Mouse (Mus musculus) hindbrain, embryonic 16.5 days (tissue): ENCODE measurements around the gene Mep1a. TPM values are rescaled to one million over a fixed set of nuclear protein-coding genes. Genes with fewer than 3 reads are reported as not detected.
"Not testable (repeated sequence)": the region's sequence is repeated elsewhere in the genome, so short reads cannot be mapped to it uniquely, and the experiment has no call there.

Source experiments
- ATAC-seq: fragments of 200-750 bp; cut with Nextera tagmentation; 2 replicates; pipeline ENCODE4 v1.8.0; 2017; ENCODE audit warnings: moderate TSS enrichment, moderate library complexity
- H3K27ac ChIP-seq: fragments of 300-500 bp; sonication (generic); 2 replicates; pipeline ENCODE4 v1.5.1; 2014; ENCODE audit warnings: low read depth, mild to moderate bottlenecking, control low read depth, low read length, moderate library complexity
- H3K27me3 ChIP-seq: fragments of 300-500 bp; sonication (generic); replicated peaks from 2 replicates; pipeline ENCODE4 v1.6.1; 2014; ENCODE audit warnings: low read length; ENCODE audit not compliant: control insufficient read depth, insufficient read depth
- H3K36me3 ChIP-seq: fragments of 300-500 bp; sonication (generic); 2 replicates; pipeline ENCODE4 v1.6.1; 2014; ENCODE audit warnings: mild to moderate bottlenecking, low read length, moderate library complexity, mixed read lengths; ENCODE audit not compliant: control insufficient read depth, insufficient read depth
- H3K4me1 ChIP-seq: fragments of 300-500 bp; sonication (generic); 2 replicates; pipeline ENCODE4 v1.6.1; 2014; ENCODE audit warnings: low read depth, low read length; ENCODE audit not compliant: control insufficient read depth, insufficient read depth
- H3K4me2 ChIP-seq: fragments of 300-500 bp; sonication (generic); 2 replicates; pipeline ENCODE4 v1.6.1; 2014; ENCODE audit warnings: mild to moderate bottlenecking, low read length, control low read depth, moderate library complexity
- H3K4me3 ChIP-seq: fragments of 300-500 bp; sonication (generic); 2 replicates; pipeline ENCODE4 v1.5.1; 2014; ENCODE audit warnings: mild to moderate bottlenecking, low read length, control low read depth, moderate library complexity
- H3K9ac ChIP-seq: fragments of 300-500 bp; sonication (generic); 2 replicates; pipeline ENCODE4 v1.6.1; 2014; ENCODE audit warnings: low read depth, mild to moderate bottlenecking, control low read depth, low read length, moderate library complexity
- H3K9me3 ChIP-seq: fragments of 300-500 bp; sonication (generic); 2 replicates; pipeline ENCODE4 v1.6.1; 2014; ENCODE audit warnings: mild to moderate bottlenecking, low read length, moderate library complexity; ENCODE audit not compliant: control insufficient read depth
- WGBS: fragments of 180-500 bp; shearing (Covaris S2); extraction: QIAGEN DNeasy Blood & Tissue Kit; methylation state at CpG from one replicate; pipeline ENCODE4 v1.1.7; 2014; 5-methylcytosine and 5-hydroxymethylcytosine counted together
- polyA plus RNA-seq: library from polyadenylated mRNA; unstranded; fragments of >200 nt; fragmentation: Nextera tagmentation; extraction: Ambion mirVana; gene quantifications from 2 replicates; pipeline ENCODE4 v1.2.1, GENCODE M21; 2015

Mep1a gene
- 0.06 and 0.20 TPM in 2 replicates for polyA plus RNA-seq

DNA sequence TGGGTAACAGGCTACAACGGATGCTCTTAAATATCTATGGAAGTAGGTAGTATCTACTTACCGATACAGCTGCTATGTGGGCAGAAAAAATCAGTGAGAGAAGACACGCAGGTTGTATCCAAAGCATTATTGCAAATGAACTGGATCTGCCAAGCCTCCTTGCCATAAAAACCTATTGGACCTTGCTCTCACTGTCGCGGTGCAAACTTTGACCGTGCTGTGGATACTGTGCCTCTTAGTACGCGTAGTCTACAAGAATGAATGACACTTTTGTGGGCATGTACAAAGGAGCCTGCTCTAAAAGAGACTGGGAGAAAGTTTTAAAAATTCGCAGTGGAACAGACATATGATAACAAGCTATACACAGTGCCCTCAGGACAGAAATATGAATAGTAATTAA is at the start of gene Mep1a:
Gene Mep1a (minus strand): TSS at position 221 of the 400 bp plus-strand sequence.
- no peak within 1 kb of the TSS for H3K4me3 ChIP-seq
- 91% methylated on average over 9 of the region's 9 CpGs for WGBS
- no peak within 1 kb of the TSS for H3K27ac ChIP-seq
- H3K9me3 ChIP-seq = no peaks in the 10 kb centered on the region
- no peaks in the 10 kb centered on the region for H3K36me3 ChIP-seq
- no peak for ATAC-seq
- H3K9ac ChIP-seq = no peak within 1 kb of the TSS
- H3K4me1 ChIP-seq = no peaks in the 10 kb centered on the region
- H3K4me2 ChIP-seq = no peak within 1 kb of the TSS
- no peaks in the 10 kb centered on the region for H3K27me3 ChIP-seq

- no peak overlapping the region for H3K9ac ChIP-seq
- 26% methylated on average over 3 of the region's 3 CpGs for WGBS
- H3K27me3 ChIP-seq = no peaks in the 10 kb centered on the region
- no peaks in the 10 kb centered on the region for H3K36me3 ChIP-seq
- no peaks in the 10 kb centered on the region for H3K9me3 ChIP-seq
- H3K4me3 ChIP-seq = no peak overlapping the region
- no peak overlapping the region for H3K4me2 ChIP-seq
- no peak overlapping the region for H3K27ac ChIP-seq
- ATAC-seq = no peak
- H3K4me1 ChIP-seq = no peaks in the 10 kb centered on the region
These were observed 48.6 kb upstream of the Mep1a start for GRCm38 (mm10) chr17:43551122-43551630.

- H3K9me3 ChIP-seq = no peaks in the 10 kb centered on the region
- H3K4me3 ChIP-seq = no peak overlapping the region
- 93% methylated on average over 4 of the region's 4 CpGs for WGBS
- H3K9ac ChIP-seq = no peak overlapping the region
- no peak overlapping the region for H3K27ac ChIP-seq
- H3K27me3 ChIP-seq = no peaks in the 10 kb centered on the region
- ATAC-seq = no peak
- no peaks in the 10 kb centered on the region for H3K4me1 ChIP-seq
- H3K4me2 ChIP-seq = no peak overlapping the region
- H3K36me3 ChIP-seq = no peaks in the 10 kb centered on the region
These were observed 41.4 kb upstream of the Mep1a start for GRCm38 (mm10) chr17:43544040-43544439.

DNA sequence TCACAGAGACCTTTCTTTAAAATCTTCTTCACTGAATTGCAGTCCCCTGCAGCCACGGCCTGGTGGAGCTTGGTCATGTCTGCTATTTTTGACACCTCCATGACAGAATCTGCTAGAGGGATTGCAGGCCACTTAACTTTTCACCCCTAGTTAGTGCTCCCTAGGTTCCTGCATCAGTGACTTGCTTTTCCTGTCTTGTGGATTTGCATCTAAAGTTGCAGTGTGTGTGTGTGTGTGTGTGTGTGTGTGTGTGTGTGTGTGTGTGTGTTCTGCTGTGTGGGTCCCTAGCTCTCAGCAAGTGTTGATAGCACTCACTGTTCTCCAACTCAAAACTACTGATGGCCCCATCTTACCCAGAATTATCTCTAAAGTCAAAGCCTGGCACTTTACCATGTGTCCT is 40.9 kb upstream of the Mep1a start, which contains the start of gene Ankrd66:
Gene Ankrd66 (minus strand): TSS at position 101 of the 400 bp plus-strand sequence.
- Histone ChIP-seq H3K4me3 (no peak within 1 kb of the TSS), H3K27me3 (no peaks in the 10 kb centered on the region), H3K4me1 (no peaks in the 10 kb centered on the region), H3K36me3 (no peaks in the 10 kb centered on the region), H3K4me2 (no peak within 1 kb of the TSS), H3K9me3 (no peaks in the 10 kb centered on the region), H3K9ac (no peak within 1 kb of the TSS), H3K27ac (no peak within 1 kb of the TSS)
- 100% methylated on average over 1 of the region's 1 CpGs for WGBS
- ATAC-seq = no peak

DNA sequence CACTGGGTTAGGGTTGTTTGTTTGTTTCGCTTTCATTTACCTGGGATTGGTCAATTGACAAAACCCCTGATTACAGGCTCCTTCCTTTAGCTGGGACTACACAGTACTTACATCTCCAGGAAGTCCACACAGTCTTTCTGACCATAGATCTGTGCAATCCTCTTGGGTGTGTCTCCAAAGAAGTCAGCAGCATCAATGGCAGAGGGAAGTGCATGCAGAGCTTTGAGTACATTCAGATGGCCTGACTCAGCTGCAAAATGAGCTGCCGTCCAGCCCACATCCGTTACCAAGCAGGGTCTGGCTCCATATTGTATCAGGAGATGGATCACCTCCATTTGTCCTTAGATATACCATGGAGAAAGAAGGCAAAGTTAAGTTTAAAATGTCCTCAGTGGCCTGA is 36.2 kb upstream of the Mep1a start:
- H3K27ac ChIP-seq = no peak overlapping the region
- H3K4me2 ChIP-seq = no peak overlapping the region
- no peaks in the 10 kb centered on the region for H3K27me3 ChIP-seq
- no peak for ATAC-seq
- no peak overlapping the region for H3K9ac ChIP-seq
- no peaks in the 10 kb centered on the region for H3K9me3 ChIP-seq
- no peaks in the 10 kb centered on the region for H3K36me3 ChIP-seq
- peaks cover 5% of the 10 kb centered on the region for H3K4me1 ChIP-seq
- 88% methylated on average over 3 of the region's 3 CpGs for WGBS
- no peak overlapping the region for H3K4me3 ChIP-seq

DNA sequence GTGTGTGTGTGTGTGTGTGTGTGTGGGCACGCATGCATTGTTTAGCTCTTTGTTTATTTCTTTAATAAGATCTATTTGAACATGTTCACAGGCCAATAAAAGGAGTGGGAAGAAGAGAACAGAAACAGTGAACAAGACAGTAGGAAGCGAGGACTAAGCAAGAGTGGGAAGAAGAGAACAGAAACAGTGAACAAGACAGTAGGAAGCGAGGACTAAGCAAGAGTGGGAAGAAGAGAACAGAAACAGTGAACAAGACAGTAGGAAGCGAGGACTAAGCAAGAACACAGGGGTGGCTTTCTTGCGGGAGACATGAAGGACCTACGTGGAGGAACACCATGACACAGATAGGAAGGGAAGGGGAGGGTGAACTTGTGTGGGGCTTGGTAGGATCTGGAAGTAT is 34.2 kb upstream of the Mep1a start:
- not testable (repeated sequence) for H3K27ac ChIP-seq, H3K27me3 ChIP-seq, H3K4me3 ChIP-seq, H3K9ac ChIP-seq, H3K9me3 ChIP-seq, H3K4me2 ChIP-seq, ATAC-seq, H3K36me3 ChIP-seq, H3K4me1 ChIP-seq
- WGBS = 94% methylated on average over 6 of the region's 6 CpGs

- WGBS = 7% methylated on average over 23 of the region's 23 CpGs
- Histone ChIP-seq H3K9ac (no peak overlapping the region; the same call in 1 of the 2 replicates), H3K4me3 (peak overlapping the region; percentile 28)
These were observed 32.0 kb upstream of the Mep1a start for GRCm38 (mm10) chr17:43534362-43535222.

GRCm38 (mm10) chr17:43531192-43531591 is 28.6 kb upstream of the Mep1a start:
- Histone ChIP-seq H3K9ac (no peak overlapping the region), H3K9me3 (no peaks in the 10 kb centered on the region), H3K27me3 (no peaks in the 10 kb centered on the region), H3K4me1 (peaks cover 5% of the 10 kb centered on the region), H3K27ac (no peak overlapping the region), H3K4me2 (no peak overlapping the region), H3K36me3 (no peaks in the 10 kb centered on the region), H3K4me3 (no peak overlapping the region)
- WGBS = 98% methylated on average over 4 of the region's 4 CpGs
- no peak for ATAC-seq

More at GRCm38 (mm10) chr17:43534362-43535222, 32.0 kb upstream of the Mep1a start:
- H3K36me3 ChIP-seq = no peaks in the 10 kb centered on the region
- H3K9me3 ChIP-seq = no peaks in the 10 kb centered on the region
- no peaks in the 10 kb centered on the region for H3K27me3 ChIP-seq
- H3K4me2 ChIP-seq = peak overlapping the region; percentile 40
- peak; percentile 92 for ATAC-seq
- peaks cover 5% of the 10 kb centered on the region for H3K4me1 ChIP-seq
- H3K27ac ChIP-seq = peak overlapping the region; percentile 59; the same call in 1 of the 2 replicates

- H3K4me3 ChIP-seq = no peak overlapping the region
- H3K9ac ChIP-seq = no peak overlapping the region
- H3K27ac ChIP-seq = no peak overlapping the region
- no peaks in the 10 kb centered on the region for H3K9me3 ChIP-seq
- H3K36me3 ChIP-seq = no peaks in the 10 kb centered on the region
- no peak overlapping the region for H3K4me2 ChIP-seq
- ATAC-seq = peak; percentile 59
- WGBS = 70% methylated on average over 2 of the region's 2 CpGs
- H3K4me1 ChIP-seq = peaks cover 5% of the 10 kb centered on the region
- no peaks in the 10 kb centered on the region for H3K27me3 ChIP-seq
These were observed 27.9 kb upstream of the Mep1a start for GRCm38 (mm10) chr17:43530507-43530906.
